Mouse (Mus musculus): ENCODE data around the gene Lemd1. TPM values are rescaled to one million over a fixed set of nuclear protein-coding genes. Genes with fewer than 3 reads are reported as not detected.

Lemd1 gene
- polyA plus RNA-seq (2014; fragmentation: Nextera tagmentation; extraction: Ambion mirVana), result 0.27 TPM in 1 of 2 replicates, not detected in the other

- peak within 1 kb of the TSS; percentile 53 for H3K4me3 ChIP-seq (ENCODE audit: low read depth, low read length)
- peak within 1 kb of the TSS; percentile 48 for H3K9ac ChIP-seq (replicated peaks; ENCODE audit: low read depth, low read length)
- no peaks in the 10 kb centered on the region for H3K9me3 ChIP-seq (ENCODE audit: control insufficient read depth, low read depth, low read length)
- under 1% methylated on average over 34 of the region's 34 CpGs for WGBS
- peaks cover 11% of the 10 kb centered on the region; the same call in 1 of the 2 replicates for H3K4me1 ChIP-seq (ENCODE audit: control insufficient read depth, insufficient read depth, low read length)
- ATAC-seq (ENCODE audit: insufficient number of reproducible peaks, insufficient read depth, low FRiP score, low read depth), result no peak
- H3K27me3 ChIP-seq (ENCODE audit: control insufficient read depth, insufficient read depth, low read length), result peaks cover 43% of the 10 kb centered on the region
- H3K4me2 ChIP-seq (replicated peaks; ENCODE audit: low read depth, low read length), result peak within 1 kb of the TSS; percentile 99
- no peaks in the 10 kb centered on the region for H3K36me3 ChIP-seq (ENCODE audit: control insufficient read depth, insufficient read depth, low read length)
- no peak within 1 kb of the TSS for H3K27ac ChIP-seq (ENCODE audit: low read length)
Observed at GRCm38 (mm10) chr1:132191093-132191785, at the start of gene Lemd1, which contains the start of gene AC124108.1. Gene Lemd1, plus strand, starts transcription at chr1:132191431. Gene AC124108.1, plus strand, starts transcription at chr1:132191457.

GRCm38 (mm10) chr1:132141753-132142152 lies 49.5 kb upstream of the Lemd1 start:
- WGBS, result 61% methylated on average over 13 of the region's 13 CpGs
- Histone ChIP-seq H3K27me3 (ENCODE audit: control insufficient read depth, insufficient read depth, low read length) (no peaks in the 10 kb centered on the region), H3K4me2 (replicated peaks; ENCODE audit: low read depth, low read length) (no peak overlapping the region), H3K4me3 (ENCODE audit: low read depth, low read length) (no peak overlapping the region), H3K9me3 (ENCODE audit: control insufficient read depth, low read depth, low read length) (no peaks in the 10 kb centered on the region), H3K36me3 (ENCODE audit: control insufficient read depth, insufficient read depth, low read length) (no peaks in the 10 kb centered on the region), H3K4me1 (ENCODE audit: control insufficient read depth, insufficient read depth, low read length) (peaks cover 3% of the 10 kb centered on the region; the same call in 1 of the 2 replicates), H3K27ac (ENCODE audit: low read length) (no peak overlapping the region), H3K9ac (replicated peaks; ENCODE audit: low read depth, low read length) (no peak overlapping the region)
- ATAC-seq (ENCODE audit: insufficient number of reproducible peaks, insufficient read depth, low FRiP score, low read depth), result no peak

- Histone ChIP-seq H3K36me3 (ENCODE audit: control insufficient read depth, insufficient read depth, low read length) (no peaks in the 10 kb centered on the region), H3K9me3 (ENCODE audit: control insufficient read depth, low read depth, low read length) (no peaks in the 10 kb centered on the region), H3K9ac (replicated peaks; ENCODE audit: low read depth, low read length) (no peak overlapping the region), H3K27me3 (ENCODE audit: control insufficient read depth, insufficient read depth, low read length) (no peaks in the 10 kb centered on the region), H3K27ac (ENCODE audit: low read length) (no peak overlapping the region), H3K4me1 (ENCODE audit: control insufficient read depth, insufficient read depth, low read length) (no peaks in the 10 kb centered on the region; the same call in 1 of the 2 replicates), H3K4me3 (ENCODE audit: low read depth, low read length) (no peak overlapping the region), H3K4me2 (replicated peaks; ENCODE audit: low read depth, low read length) (no peak overlapping the region)
- no peak for ATAC-seq (ENCODE audit: insufficient number of reproducible peaks, insufficient read depth, low FRiP score, low read depth)
- 54% methylated on average over 5 of the region's 5 CpGs for WGBS
Observed at GRCm38 (mm10) chr1:132143079-132143478, 48.2 kb upstream of the Lemd1 start.

- WGBS, result 59% methylated on average over 4 of the region's 4 CpGs
Observed at GRCm38 (mm10) chr1:132143730-132144129, 47.5 kb upstream of the Lemd1 start.

GRCm38 (mm10) chr1:132144223-132144622 lies 47.0 kb upstream of the Lemd1 start:
- H3K27ac ChIP-seq (ENCODE audit: low read length), result no peak overlapping the region
- no peaks in the 10 kb centered on the region; the same call in 1 of the 2 replicates for H3K4me1 ChIP-seq (ENCODE audit: control insufficient read depth, insufficient read depth, low read length)
- no peak for ATAC-seq (ENCODE audit: insufficient number of reproducible peaks, insufficient read depth, low FRiP score, low read depth)
- no peak overlapping the region for H3K9ac ChIP-seq (replicated peaks; ENCODE audit: low read depth, low read length)
- WGBS, result 39% methylated on average over 2 of the region's 2 CpGs
- H3K36me3 ChIP-seq (ENCODE audit: control insufficient read depth, insufficient read depth, low read length), result no peaks in the 10 kb centered on the region
- no peak overlapping the region for H3K4me2 ChIP-seq (replicated peaks; ENCODE audit: low read depth, low read length)
- H3K27me3 ChIP-seq (ENCODE audit: control insufficient read depth, insufficient read depth, low read length), result no peaks in the 10 kb centered on the region
- no peak overlapping the region for H3K4me3 ChIP-seq (ENCODE audit: low read depth, low read length)
- H3K9me3 ChIP-seq (ENCODE audit: control insufficient read depth, low read depth, low read length), result no peaks in the 10 kb centered on the region

More at GRCm38 (mm10) chr1:132143730-132144129, 47.5 kb upstream of the Lemd1 start:
- H3K36me3 ChIP-seq (ENCODE audit: control insufficient read depth, insufficient read depth, low read length), result no peaks in the 10 kb centered on the region
- H3K4me3 ChIP-seq (ENCODE audit: low read depth, low read length), result no peak overlapping the region
- H3K4me2 ChIP-seq (replicated peaks; ENCODE audit: low read depth, low read length), result no peak overlapping the region
- no peak for ATAC-seq (ENCODE audit: insufficient number of reproducible peaks, insufficient read depth, low FRiP score, low read depth)
- H3K27ac ChIP-seq (ENCODE audit: low read length), result no peak overlapping the region
- no peak overlapping the region for H3K9ac ChIP-seq (replicated peaks; ENCODE audit: low read depth, low read length)
- H3K9me3 ChIP-seq (ENCODE audit: control insufficient read depth, low read depth, low read length), result no peaks in the 10 kb centered on the region
- no peaks in the 10 kb centered on the region for H3K27me3 ChIP-seq (ENCODE audit: control insufficient read depth, insufficient read depth, low read length)
- no peaks in the 10 kb centered on the region; the same call in 1 of the 2 replicates for H3K4me1 ChIP-seq (ENCODE audit: control insufficient read depth, insufficient read depth, low read length)

GRCm38 (mm10) chr1:132144837-132145236 lies 46.4 kb upstream of the Lemd1 start:
- H3K36me3 ChIP-seq (ENCODE audit: control insufficient read depth, insufficient read depth, low read length), result no peaks in the 10 kb centered on the region
- no peak for ATAC-seq (ENCODE audit: insufficient number of reproducible peaks, insufficient read depth, low FRiP score, low read depth)
- H3K4me2 ChIP-seq (replicated peaks; ENCODE audit: low read depth, low read length), result no peak overlapping the region
- no peak overlapping the region for H3K9ac ChIP-seq (replicated peaks; ENCODE audit: low read depth, low read length)
- H3K4me3 ChIP-seq (ENCODE audit: low read depth, low read length), result no peak overlapping the region
- WGBS, result 76% methylated on average over 3 of the region's 3 CpGs
- no peaks in the 10 kb centered on the region; the same call in 1 of the 2 replicates for H3K4me1 ChIP-seq (ENCODE audit: control insufficient read depth, insufficient read depth, low read length)
- H3K27me3 ChIP-seq (ENCODE audit: control insufficient read depth, insufficient read depth, low read length), result no peaks in the 10 kb centered on the region
- no peaks in the 10 kb centered on the region for H3K9me3 ChIP-seq (ENCODE audit: control insufficient read depth, low read depth, low read length)
- no peak overlapping the region for H3K27ac ChIP-seq (ENCODE audit: low read length)

GRCm38 (mm10) chr1:132145973-132146685 lies 45.1 kb upstream of the Lemd1 start:
- H3K9ac ChIP-seq (replicated peaks; ENCODE audit: low read depth, low read length), result no peak overlapping the region
- no peak for ATAC-seq (ENCODE audit: insufficient number of reproducible peaks, insufficient read depth, low FRiP score, low read depth)
- WGBS, result 89% methylated on average over 8 of the region's 8 CpGs

GRCm38 (mm10) chr1:132149410-132149809 lies 41.8 kb upstream of the Lemd1 start:
- H3K36me3 ChIP-seq (ENCODE audit: control insufficient read depth, insufficient read depth, low read length), result no peaks in the 10 kb centered on the region
- H3K9ac ChIP-seq (replicated peaks; ENCODE audit: low read depth, low read length), result no peak overlapping the region
- no peak overlapping the region for H3K4me2 ChIP-seq (replicated peaks; ENCODE audit: low read depth, low read length)
- no peak overlapping the region for H3K27ac ChIP-seq (ENCODE audit: low read length)
- no peaks in the 10 kb centered on the region for H3K9me3 ChIP-seq (ENCODE audit: control insufficient read depth, low read depth, low read length)
- H3K4me3 ChIP-seq (ENCODE audit: low read depth, low read length), result no peak overlapping the region
- no peak for ATAC-seq (ENCODE audit: insufficient number of reproducible peaks, insufficient read depth, low FRiP score, low read depth)
- WGBS, result 60% methylated on average over 2 of the region's 2 CpGs
- no peaks in the 10 kb centered on the region; the same call in 1 of the 2 replicates for H3K4me1 ChIP-seq (ENCODE audit: control insufficient read depth, insufficient read depth, low read length)
- no peaks in the 10 kb centered on the region for H3K27me3 ChIP-seq (ENCODE audit: control insufficient read depth, insufficient read depth, low read length)

More at GRCm38 (mm10) chr1:132145973-132146685, 45.1 kb upstream of the Lemd1 start:
- no peaks in the 10 kb centered on the region for H3K9me3 ChIP-seq (ENCODE audit: control insufficient read depth, low read depth, low read length)
- no peak overlapping the region for H3K27ac ChIP-seq (ENCODE audit: low read length)
- H3K4me3 ChIP-seq (ENCODE audit: low read depth, low read length), result no peak overlapping the region
- no peaks in the 10 kb centered on the region for H3K4me1 ChIP-seq (ENCODE audit: control insufficient read depth, insufficient read depth, low read length)
- H3K4me2 ChIP-seq (replicated peaks; ENCODE audit: low read depth, low read length), result no peak overlapping the region
- H3K36me3 ChIP-seq (ENCODE audit: control insufficient read depth, insufficient read depth, low read length), result no peaks in the 10 kb centered on the region
- no peaks in the 10 kb centered on the region for H3K27me3 ChIP-seq (ENCODE audit: control insufficient read depth, insufficient read depth, low read length)

Data from stomach, embryonic 14.5 days (tissue).